Mouse (Mus musculus) adrenal gland, adult 8-10 months (tissue): ENCODE measurements around the gene Itgbl1. TPM values are rescaled to one million over a fixed set of nuclear protein-coding genes. Genes with fewer than 3 reads are reported as not detected.

Experiments used
- DNase-seq: peaks from one replicate; pipeline ENCODE4 v3.0.0; 2022
- total RNA-seq, 4 experiments: library from RNA; stranded (reverse); gene quantifications; 2 replicates each; pipeline ENCODE4 v1.2.4; 2022

Gene Itgbl1
- total RNA-seq, 4 experiments from 2014 or later, result 1.9 to 4.6 (median 2.4) TPM

GRCm38 (mm10) chr14:123990591-123991195, 330.9 kb downstream of the Itgbl1 start:
- DNase-seq, result peak; percentile 24

Other genes starting within 250 kb of the Itgbl1 start
- gene Nalcn, start 32.8 kb upstream of the Itgbl1 start, total RNA-seq, result 10 to 100 TPM in 2 of 4 experiments, 1 to 10 TPM in 2; 8.3 to 14.7 (median 10.6) TPM